Mouse (Mus musculus): ENCODE measurements around the gene Usp42. TPM values are rescaled to one million over a fixed set of nuclear protein-coding genes. Genes with fewer than 3 reads are reported as not detected.
A peak's percentile ranks its signal among the peaks of the same experiment; 100 is the strongest.

Gene Usp42
- polyA plus RNA-seq, 1 experiment from 2014 or later: 30.1 TPM

- Histone ChIP-seq H3K9me3 (no peaks in the 10 kb centered on the region), H3K27me3 (replicated peaks; ENCODE audit: low read depth, poor library complexity, severe bottlenecking) (no peaks in the 10 kb centered on the region), H3K4me1 (peaks cover 24% of the 10 kb centered on the region), H3K4me3 (no peak overlapping the region), H3K27ac (replicated peaks) (no peak overlapping the region), H3K36me3 (replicated peaks) (peaks cover 39% of the 10 kb centered on the region)
- 90% methylated on average over 8 of the region's 8 CpGs for WGBS
- DNase-seq (ENCODE audit: low spot score): no peak
These were observed 47.1 kb downstream of the Usp42 start for GRCm38 (mm10) chr5:143684911-143685390.

DNA sequence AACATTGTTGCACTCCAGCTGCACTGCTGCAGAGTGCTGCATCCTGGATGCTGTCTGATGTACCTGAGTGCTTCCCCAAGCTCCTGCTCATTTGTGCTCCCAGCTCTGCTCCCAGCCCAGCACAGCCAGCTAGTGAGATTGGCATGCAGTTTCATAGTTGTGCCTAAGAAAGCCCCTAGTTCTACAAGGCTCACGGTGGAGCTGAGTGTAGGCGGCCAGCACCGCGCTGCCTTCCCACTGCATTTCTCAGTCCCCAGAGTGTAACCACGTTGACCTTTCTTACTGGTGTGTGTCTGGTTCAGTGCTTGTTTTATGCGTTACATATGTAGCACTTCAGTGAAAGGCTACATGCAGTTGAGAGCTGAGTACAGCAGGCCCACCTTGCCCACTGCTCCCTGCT is 48.4 kb downstream of the Usp42 start:
- Histone ChIP-seq H3K9me3 (no peaks in the 10 kb centered on the region), H3K4me1 (peaks cover 33% of the 10 kb centered on the region), H3K27ac (replicated peaks) (peak overlapping the region; percentile 58; the same call in 1 of the 2 replicates), H3K27me3 (replicated peaks; ENCODE audit: low read depth, poor library complexity, severe bottlenecking) (no peaks in the 10 kb centered on the region), H3K36me3 (replicated peaks) (peaks cover 30% of the 10 kb centered on the region), H3K4me3 (no peak overlapping the region)
- WGBS: 64% methylated on average over 6 of the region's 6 CpGs
- DNase-seq (ENCODE audit: low spot score): peak; percentile 17

- WGBS: 71% methylated on average over 6 of the region's 6 CpGs
These were observed 52.4 kb downstream of the Usp42 start for GRCm38 (mm10) chr5:143679654-143680053.

DNA sequence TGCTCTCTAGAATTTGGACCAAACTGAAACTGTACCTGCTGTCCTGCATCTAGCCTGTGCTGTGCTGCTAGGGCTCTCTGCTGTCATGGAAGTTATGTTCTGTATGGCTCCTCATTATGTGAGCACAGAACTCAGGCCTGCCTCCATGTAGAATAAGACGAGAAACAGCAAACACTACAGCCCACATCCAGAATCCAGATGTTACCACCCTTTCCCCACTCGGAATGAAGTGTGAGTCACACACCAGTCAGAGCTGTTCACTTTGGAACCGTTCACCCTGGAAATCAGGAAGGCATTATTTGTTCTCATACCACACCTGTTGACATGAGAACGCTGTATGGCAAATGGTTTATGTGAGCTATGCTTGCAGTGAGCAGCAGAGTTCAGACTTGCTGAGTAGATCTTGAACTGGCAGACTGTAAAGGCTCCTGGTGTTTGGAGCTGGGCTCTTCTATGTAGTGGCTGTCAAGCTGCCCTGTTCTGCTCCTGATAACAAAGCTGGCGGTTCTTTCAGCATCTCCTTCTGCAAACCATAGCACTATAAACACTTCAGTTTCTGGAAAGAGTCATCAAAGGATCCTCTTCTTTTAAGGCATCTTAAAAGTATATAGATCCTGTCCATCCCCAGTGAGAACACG is 53.3 kb downstream of the Usp42 start:
- Histone ChIP-seq H3K4me1 (peaks cover 37% of the 10 kb centered on the region), H3K27ac (replicated peaks) (no peak overlapping the region), H3K4me3 (no peak overlapping the region), H3K36me3 (replicated peaks) (no peaks in the 10 kb centered on the region), H3K9me3 (no peaks in the 10 kb centered on the region), H3K27me3 (replicated peaks; ENCODE audit: low read depth, poor library complexity, severe bottlenecking) (no peaks in the 10 kb centered on the region)
- 81% methylated on average over 6 of the region's 6 CpGs for WGBS
- no peak for DNase-seq (ENCODE audit: low spot score)

More at GRCm38 (mm10) chr5:143679654-143680053, 52.4 kb downstream of the Usp42 start:
- Histone ChIP-seq H3K27ac (replicated peaks) (no peak overlapping the region), H3K36me3 (replicated peaks) (0 out of 2 replicates have a peak, but pooled peaks cover 2% of the 10 kb centered on the region), H3K4me1 (peaks cover 44% of the 10 kb centered on the region), H3K9me3 (no peaks in the 10 kb centered on the region), H3K4me3 (no peak overlapping the region), H3K27me3 (replicated peaks; ENCODE audit: low read depth, poor library complexity, severe bottlenecking) (no peaks in the 10 kb centered on the region)
- DNase-seq (ENCODE audit: low spot score): no peak

DNA sequence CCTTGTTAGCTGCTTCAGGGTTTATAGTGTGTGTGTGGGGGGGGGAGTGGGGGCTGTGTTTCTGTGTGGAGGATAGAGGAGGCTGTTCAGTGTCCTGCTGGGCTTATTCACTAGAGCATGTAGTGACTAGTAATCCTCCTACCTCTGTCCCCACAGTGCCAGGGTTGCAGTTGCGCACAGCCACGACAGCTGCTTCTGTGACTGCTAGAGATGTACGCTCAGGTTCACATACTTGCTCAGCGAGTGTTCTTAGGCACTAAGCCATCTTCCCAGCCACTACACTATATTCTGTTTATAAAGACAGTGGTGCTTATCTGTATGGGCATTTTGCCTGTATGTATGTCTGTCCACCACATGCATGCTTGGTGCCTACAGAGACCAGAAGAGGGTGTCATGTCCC is 54.7 kb downstream of the Usp42 start:
- WGBS: 89% methylated on average over 4 of the region's 4 CpGs
- no peak for DNase-seq (ENCODE audit: low spot score)
- Histone ChIP-seq H3K27ac (replicated peaks) (no peak overlapping the region), H3K36me3 (replicated peaks) (no peaks in the 10 kb centered on the region), H3K4me3 (no peak overlapping the region), H3K4me1 (peaks cover 30% of the 10 kb centered on the region), H3K9me3 (no peaks in the 10 kb centered on the region), H3K27me3 (replicated peaks; ENCODE audit: low read depth, poor library complexity, severe bottlenecking) (no peaks in the 10 kb centered on the region)

GRCm38 (mm10) chr5:143676218-143676985 is 55.7 kb downstream of the Usp42 start:
- no peaks in the 10 kb centered on the region for H3K27me3 ChIP-seq (replicated peaks; ENCODE audit: low read depth, poor library complexity, severe bottlenecking)
- no peak overlapping the region for H3K4me3 ChIP-seq
- no peak for DNase-seq (ENCODE audit: low spot score)
- no peaks in the 10 kb centered on the region for H3K9me3 ChIP-seq
- H3K4me1 ChIP-seq: peaks cover 27% of the 10 kb centered on the region
- no peaks in the 10 kb centered on the region for H3K36me3 ChIP-seq (replicated peaks)
- 78% methylated on average over 5 of the region's 5 CpGs for WGBS
- H3K27ac ChIP-seq (replicated peaks): no peak overlapping the region

DNA sequence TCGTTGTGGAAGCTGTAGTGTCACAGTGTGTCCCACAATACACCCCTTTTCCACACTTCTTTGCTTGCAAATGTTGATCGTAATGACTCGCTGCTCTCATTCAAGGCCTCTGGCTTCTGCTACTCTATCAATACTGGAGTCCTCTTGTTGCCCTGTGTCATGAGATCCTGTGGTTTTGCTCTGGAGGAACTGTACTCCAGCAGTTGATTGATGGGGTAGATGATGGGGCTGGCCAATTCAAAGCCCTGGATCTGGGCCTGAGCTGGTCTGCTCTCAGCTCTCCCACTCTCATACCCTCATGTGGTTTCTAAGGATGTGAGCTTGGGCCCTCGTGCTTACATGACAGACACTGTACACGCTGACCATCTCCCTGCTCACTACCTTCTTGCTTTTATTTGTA is 57.5 kb downstream of the Usp42 start:
- 87% methylated on average over 5 of the region's 5 CpGs for WGBS
- no peak overlapping the region for H3K27ac ChIP-seq (replicated peaks)

DNA sequence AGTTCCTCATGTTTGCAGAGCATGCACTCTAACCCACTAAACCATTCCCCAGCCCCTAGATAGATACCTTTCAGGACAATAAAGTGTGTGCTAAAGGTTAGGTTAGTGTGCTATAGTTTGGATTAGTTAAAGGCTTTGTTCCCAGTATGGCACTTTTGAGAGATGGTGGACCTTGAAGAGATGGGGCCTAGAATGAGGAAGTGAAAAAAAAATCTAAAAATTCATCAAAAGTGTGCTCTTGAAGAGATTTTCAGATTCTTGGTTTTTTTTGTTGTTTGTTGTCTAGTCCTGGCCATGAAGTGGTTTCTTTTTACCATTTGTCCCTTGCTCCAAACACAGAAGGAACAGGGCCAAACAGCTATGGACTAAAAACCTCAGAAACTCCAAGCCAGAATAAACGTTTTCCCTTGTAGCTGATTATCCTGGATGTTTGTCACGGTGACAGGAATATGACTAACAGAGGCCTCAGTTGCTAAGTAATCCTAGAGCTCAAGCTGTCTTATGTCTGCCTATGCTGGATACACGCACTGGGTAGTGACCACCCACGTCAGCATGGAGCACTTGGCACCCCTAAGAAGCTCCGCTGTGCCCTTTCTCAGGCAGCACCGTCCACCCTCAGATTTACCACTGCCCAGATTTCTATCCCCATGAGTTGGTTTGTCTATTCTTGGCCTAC is 61.2 kb downstream of the Usp42 start:
- Histone ChIP-seq H3K27me3 (replicated peaks; ENCODE audit: low read depth, poor library complexity, severe bottlenecking) (no peaks in the 10 kb centered on the region), H3K4me3 (no peak overlapping the region), H3K9me3 (no peaks in the 10 kb centered on the region), H3K36me3 (replicated peaks) (no peaks in the 10 kb centered on the region), H3K27ac (replicated peaks) (no peak overlapping the region), H3K4me1 (peaks cover 19% of the 10 kb centered on the region)
- DNase-seq (ENCODE audit: low spot score): no peak
- WGBS: 87% methylated on average over 6 of the region's 6 CpGs

More for the DNA sequence above, 57.5 kb downstream of the Usp42 start:
- H3K36me3 ChIP-seq (replicated peaks): no peaks in the 10 kb centered on the region
- peaks cover 24% of the 10 kb centered on the region for H3K4me1 ChIP-seq
- no peaks in the 10 kb centered on the region for H3K27me3 ChIP-seq (replicated peaks; ENCODE audit: low read depth, poor library complexity, severe bottlenecking)
- no peaks in the 10 kb centered on the region for H3K9me3 ChIP-seq
- no peak for DNase-seq (ENCODE audit: low spot score)
- no peak overlapping the region for H3K4me3 ChIP-seq

GRCm38 (mm10) chr5:143669839-143670238 is 62.2 kb downstream of the Usp42 start:
- Histone ChIP-seq H3K4me3 (no peak overlapping the region), H3K4me1 (peaks cover 18% of the 10 kb centered on the region), H3K36me3 (replicated peaks) (no peaks in the 10 kb centered on the region), H3K27me3 (replicated peaks; ENCODE audit: low read depth, poor library complexity, severe bottlenecking) (no peaks in the 10 kb centered on the region), H3K27ac (replicated peaks) (peak overlapping the region; percentile 54; the same call in 1 of the 2 replicates), H3K9me3 (no peaks in the 10 kb centered on the region)
- no peak for DNase-seq (ENCODE audit: low spot score)
- WGBS: 67% methylated on average over 2 of the region's 2 CpGs

GRCm38 (mm10) chr5:143669393-143669792 is 62.7 kb downstream of the Usp42 start:
- Histone ChIP-seq H3K27ac (replicated peaks) (peak overlapping the region; percentile 54), H3K4me3 (no peak overlapping the region), H3K36me3 (replicated peaks) (no peaks in the 10 kb centered on the region), H3K27me3 (replicated peaks; ENCODE audit: low read depth, poor library complexity, severe bottlenecking) (no peaks in the 10 kb centered on the region), H3K4me1 (peaks cover 18% of the 10 kb centered on the region), H3K9me3 (no peaks in the 10 kb centered on the region)
- 37% methylated on average over 2 of the region's 2 CpGs for WGBS
- DNase-seq (ENCODE audit: low spot score): peak; percentile 31

DNA sequence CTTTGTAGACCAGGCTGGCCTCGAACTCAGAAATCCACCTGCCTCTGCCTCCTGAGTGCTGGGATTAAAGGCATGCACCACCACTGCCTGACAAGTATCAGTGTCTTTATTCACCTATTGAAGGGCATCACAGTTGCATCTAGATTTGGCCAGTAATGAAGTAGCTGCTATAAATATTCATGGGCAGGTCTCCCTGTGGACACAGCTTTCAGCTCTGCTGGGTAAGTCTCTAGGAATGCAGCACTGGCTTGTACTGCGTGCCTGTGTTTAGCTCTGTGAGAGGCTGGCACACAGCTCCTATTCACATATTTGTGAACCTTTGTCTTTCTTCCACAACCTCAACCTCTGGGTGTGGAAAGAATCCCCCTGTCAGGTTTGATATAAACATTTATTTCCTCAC is 63.2 kb downstream of the Usp42 start:
- H3K36me3 ChIP-seq (replicated peaks): no peaks in the 10 kb centered on the region
- DNase-seq (ENCODE audit: low spot score): no peak
- no peak overlapping the region for H3K4me3 ChIP-seq
- no peaks in the 10 kb centered on the region for H3K9me3 ChIP-seq
- peaks cover 18% of the 10 kb centered on the region for H3K4me1 ChIP-seq
- no peak overlapping the region for H3K27ac ChIP-seq (replicated peaks)
- no peaks in the 10 kb centered on the region for H3K27me3 ChIP-seq (replicated peaks; ENCODE audit: low read depth, poor library complexity, severe bottlenecking)
- 76% methylated on average over 2 of the region's 2 CpGs for WGBS

DNA sequence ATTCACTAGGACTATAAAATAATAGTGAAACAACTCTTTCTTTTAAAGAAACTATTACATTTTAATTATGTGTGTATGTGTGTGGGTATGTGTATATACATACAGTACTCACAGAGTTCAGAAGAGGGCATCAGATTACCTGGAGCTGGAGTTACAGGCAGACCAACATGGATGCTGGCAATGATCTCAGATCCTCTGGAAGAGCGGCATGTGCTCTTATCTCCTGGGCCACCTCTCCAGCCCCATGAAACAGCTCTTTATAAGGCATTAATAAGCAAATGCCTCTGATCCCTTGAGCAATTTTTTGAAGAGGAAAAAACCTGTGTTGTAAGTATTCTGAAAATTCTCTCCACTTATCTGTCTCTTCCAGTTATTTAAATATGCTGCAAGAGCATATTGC is 66.1 kb downstream of the Usp42 start:
- H3K4me1 ChIP-seq: peaks cover 14% of the 10 kb centered on the region

More for the DNA sequence above, 66.1 kb downstream of the Usp42 start:
- no peaks in the 10 kb centered on the region for H3K27me3 ChIP-seq (replicated peaks; ENCODE audit: low read depth, poor library complexity, severe bottlenecking)
- H3K9me3 ChIP-seq: no peaks in the 10 kb centered on the region
- DNase-seq (ENCODE audit: low spot score): no peak
- H3K36me3 ChIP-seq (replicated peaks): no peaks in the 10 kb centered on the region
- 93% methylated on average over 1 of the region's 1 CpGs for WGBS
- no peak overlapping the region for H3K27ac ChIP-seq (replicated peaks)
- H3K4me3 ChIP-seq: no peak overlapping the region
